ENCODE assay signal across 9 mouse cellular contexts in the genomic region with DNA sequence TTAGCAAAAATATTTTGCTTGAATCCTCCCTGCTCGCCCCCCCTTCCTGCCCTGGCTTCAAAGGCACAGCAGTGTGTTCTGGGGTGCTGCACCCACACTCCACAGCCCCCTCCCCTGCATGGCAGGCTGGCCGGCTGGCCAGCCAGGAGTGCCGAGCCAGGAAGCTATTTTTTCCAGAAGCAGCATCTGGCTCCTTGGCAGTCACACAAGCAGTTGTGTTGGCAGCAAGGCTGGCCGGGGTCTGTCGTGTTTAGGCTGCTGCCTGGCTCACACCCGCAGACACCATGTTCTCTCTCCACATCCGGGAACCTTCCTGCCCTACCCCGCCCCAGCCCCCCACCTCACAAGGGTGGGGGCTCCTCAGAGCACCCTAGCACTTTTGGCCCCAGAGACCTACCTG.
A peak's percentile ranks its signal among the peaks of the same experiment; 100 is the strongest.
DNase-seq lines count a peak whose midpoint lies in the region; ATAC-seq and TF ChIP-seq lines count a peak whose summit lies in the region.
"Had no signal": no experiment of that assay in that cellular context is flagged by ENCODE, and none has a peak within 500 bp of the region (broad histone marks: within the 10 kb centered on the region; RNA-seq: fewer than 3 reads in every experiment).

No protein-coding gene starts in this region.

- WGBS in heart, adult 2 months, result 21% methylated on average over 8 of the region's 8 CpGs
- WGBS in heart, embryonic 10.5 days, result 60% methylated on average over 8 of the region's 8 CpGs
- WGBS in embryonic facial prominence, embryonic 14.5 days, result 43% methylated on average over 8 of the region's 8 CpGs
- WGBS in lung, postnatal 0 days, result 42% methylated on average over 8 of the region's 8 CpGs

- TF ChIP-seq POLR2A in heart, adult 2 months (IDR thresholded peaks at IDR 0.05; ENCODE audit: insufficient read depth, low read depth, low read length), result no peak

- no peaks in the 10 kb centered on the region for H3K36me3 ChIP-seq in heart, adult 2 months (ENCODE audit: control insufficient read depth, insufficient read depth, low read length)
- no peaks in the 10 kb centered on the region for H3K36me3 ChIP-seq in heart, embryonic 10.5 days
- no peaks in the 10 kb centered on the region for H3K36me3 ChIP-seq in embryonic facial prominence, embryonic 14.5 days (ENCODE audit: control insufficient read depth, insufficient read depth, low read length)
- no peaks in the 10 kb centered on the region for H3K36me3 ChIP-seq in lung, postnatal 0 days (ENCODE audit: insufficient read depth, low read length)

- H3K79me2 ChIP-seq in heart, adult 2 months (replicated peaks; ENCODE audit: control insufficient read depth, insufficient read depth, low read length), result no peaks in the 10 kb centered on the region

- no peak for TF ChIP-seq CTCF in heart, adult 2 months (IDR thresholded peaks at IDR 0.05)
- no peak for TF ChIP-seq CTCF in lung, postnatal 0 days (IDR thresholded peaks at IDR 0.05)

- no peak for TF ChIP-seq EP300 in heart, adult 2 months (IDR thresholded peaks at IDR 0.05; ENCODE audit: insufficient read depth, low read depth, low read length)
- no peak for TF ChIP-seq EP300 in lung, postnatal 0 days (IDR thresholded peaks at IDR 0.05)

- peaks cover 5% of the 10 kb centered on the region for H3K4me1 ChIP-seq in heart, adult 2 months (ENCODE audit: control insufficient read depth, insufficient read depth, low read length)
- peaks cover 10% of the 10 kb centered on the region; the same call in 1 of the 2 replicates for H3K4me1 ChIP-seq in heart, embryonic 10.5 days
- H3K4me1 ChIP-seq in embryonic facial prominence, embryonic 14.5 days (ENCODE audit: control insufficient read depth, insufficient read depth, low read length), result peaks cover 21% of the 10 kb centered on the region
- H3K4me1 ChIP-seq in lung, postnatal 0 days (ENCODE audit: insufficient read depth, low read depth, low read length), result no peaks in the 10 kb centered on the region

- no peak overlapping the region for H3K9ac ChIP-seq in heart, adult 2 months (ENCODE audit: low read depth, low read length)
- H3K9ac ChIP-seq in embryonic facial prominence, embryonic 14.5 days (ENCODE audit: low read depth, low read length), result no peak overlapping the region
- H3K9ac ChIP-seq in lung, postnatal 0 days (replicated peaks; ENCODE audit: low read depth), result no peak overlapping the region

- no peaks in the 10 kb centered on the region for H3K9me3 ChIP-seq in heart, embryonic 10.5 days
- H3K9me3 ChIP-seq in embryonic facial prominence, embryonic 14.5 days (ENCODE audit: control insufficient read depth, low read length), result no peaks in the 10 kb centered on the region
- H3K9me3 ChIP-seq in lung, postnatal 0 days (ENCODE audit: low read length), result no peaks in the 10 kb centered on the region

- intact Hi-C loops in heart, adult 2 months (cut with DNase I), result no loop called here
- intact Hi-C loops in heart, postnatal 14 days (cut with DNase I), result no loop called here

- H3K4me3 ChIP-seq in heart, adult 2 months, result no peak overlapping the region
- H3K4me3 ChIP-seq in heart, embryonic 10.5 days, result no peak overlapping the region
- H3K4me3 ChIP-seq in embryonic facial prominence, embryonic 14.5 days (ENCODE audit: low read depth, low read length), result no peak overlapping the region
- H3K4me3 ChIP-seq in lung, postnatal 0 days (ENCODE audit: low read depth, low read length), result no peak overlapping the region

- DNase-seq in heart, adult 2 months, result peak; percentile 66 to 78
- DNase-seq in heart, embryonic 10.5 days (ENCODE audit: low spot score), result no peak
- peak; percentile 67 for DNase-seq in embryonic facial prominence, embryonic 14.5 days (ENCODE audit: low spot score)
- DNase-seq in heart, postnatal 14 days, result peak; percentile 64 to 66
- peak; percentile 18 for DNase-seq in lung, postnatal 0 days (ENCODE audit: low spot score)
- no peak for DNase-seq in spleen, adult 12 weeks (ENCODE audit: low spot score)
- DNase-seq in embryo, embryonic 10 days (ENCODE audit: low spot score), result no peak
- DNase-seq: cerebellum, postnatal 36 days had no signal

- no peak overlapping the region for H3K4me2 ChIP-seq in embryonic facial prominence, embryonic 14.5 days (ENCODE audit: low read depth, low read length)
- H3K4me2 ChIP-seq in lung, postnatal 0 days (replicated peaks; ENCODE audit: low read depth, low read length), result no peak overlapping the region

- no peak for ATAC-seq in embryonic facial prominence, embryonic 14.5 days (ENCODE audit: low read depth)
- ATAC-seq in lung, postnatal 0 days, result peak; percentile 61
- ATAC-seq in megakaryocyte-erythroid progenitor cell, adult 5-6 weeks (replicated peaks; ENCODE audit: low FRiP score, low TSS enrichment, poor library complexity, severe bottlenecking), result no peak

- H3K27me3 ChIP-seq in heart, adult 2 months (ENCODE audit: control insufficient read depth, insufficient read depth, low read length), result no peaks in the 10 kb centered on the region
- peaks cover 29% of the 10 kb centered on the region for H3K27me3 ChIP-seq in heart, embryonic 10.5 days (ENCODE audit: insufficient read depth, poor library complexity, severe bottlenecking)
- no peaks in the 10 kb centered on the region for H3K27me3 ChIP-seq in embryonic facial prominence, embryonic 14.5 days (replicated peaks; ENCODE audit: control insufficient read depth, insufficient read depth, low read length)
- no peaks in the 10 kb centered on the region for H3K27me3 ChIP-seq in lung, postnatal 0 days (replicated peaks; ENCODE audit: insufficient read depth, low read length)

- H3K27ac ChIP-seq in heart, adult 2 months, result no peak overlapping the region
- H3K27ac ChIP-seq in heart, embryonic 10.5 days, result no peak overlapping the region
- peak overlapping the region; percentile 30; the same call in 1 of the 2 replicates for H3K27ac ChIP-seq in embryonic facial prominence, embryonic 14.5 days (replicated peaks; ENCODE audit: low read depth, low read length)
- H3K27ac ChIP-seq in lung, postnatal 0 days (ENCODE audit: low read length), result no peak overlapping the region

Comparison
In these comparisons a context has a peak if more than half of its experiments do, and no peak if none do; other contexts are left out.
1. DNase-seq: peak in heart, adult 2 months (2 of 2), embryonic facial prominence, embryonic 14.5 days (single experiment), heart, postnatal 14 days (2 of 2) and lung, postnatal 0 days (single experiment); none in heart, embryonic 10.5 days (single experiment), spleen, adult 12 weeks (single experiment) and embryo, embryonic 10 days (single experiment).